Mouse (Mus musculus) cerebellum, postnatal 36 days (tissue): ENCODE data around the gene Exosc9.
"Not testable (repeated sequence)": the region's sequence is repeated elsewhere in the genome, so short reads cannot be mapped to it uniquely, and the experiment has no call there.

Source experiments
- DNase-seq, 2 experiments: peaks; one replicate each; pipeline ENCODE4 v3.0.0; 2021 to 2022; ENCODE audit warnings: mixed read lengths in 2 of 2

The Exosc9 gene

GRCm38 (mm10) chr3:36557601-36558000 is 5.2 kb downstream of the Exosc9 start:
- no peak for DNase-seq

GRCm38 (mm10) chr3:36559606-36560005 is 7.2 kb downstream of the Exosc9 start:
- no peak for DNase-seq

DNA sequence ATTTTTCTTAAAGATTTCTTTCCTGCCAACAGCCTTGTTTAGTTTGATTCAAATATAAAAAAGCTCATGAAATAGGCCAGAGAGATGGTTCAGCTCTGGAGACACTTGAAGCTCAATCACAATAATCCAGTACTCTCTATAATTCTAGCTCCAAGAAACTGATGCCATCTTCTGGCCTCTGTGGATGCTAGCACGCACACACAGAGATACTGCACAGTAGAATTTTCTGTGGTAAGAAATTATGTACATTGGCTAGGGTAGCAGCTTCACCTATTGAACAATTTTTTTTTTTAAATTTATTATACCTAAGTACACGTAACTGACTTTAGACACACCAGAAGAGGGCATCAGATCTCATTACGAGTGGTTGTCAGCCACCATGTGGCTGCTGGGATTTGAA is 11.3 kb downstream of the Exosc9 start:
- DNase-seq, result no peak

- no peak for DNase-seq
Measured at GRCm38 (mm10) chr3:36569836-36570235, 17.4 kb downstream of the Exosc9 start.

- no peak for DNase-seq
Measured at GRCm38 (mm10) chr3:36571361-36571826, 19.0 kb downstream of the Exosc9 start.

DNA sequence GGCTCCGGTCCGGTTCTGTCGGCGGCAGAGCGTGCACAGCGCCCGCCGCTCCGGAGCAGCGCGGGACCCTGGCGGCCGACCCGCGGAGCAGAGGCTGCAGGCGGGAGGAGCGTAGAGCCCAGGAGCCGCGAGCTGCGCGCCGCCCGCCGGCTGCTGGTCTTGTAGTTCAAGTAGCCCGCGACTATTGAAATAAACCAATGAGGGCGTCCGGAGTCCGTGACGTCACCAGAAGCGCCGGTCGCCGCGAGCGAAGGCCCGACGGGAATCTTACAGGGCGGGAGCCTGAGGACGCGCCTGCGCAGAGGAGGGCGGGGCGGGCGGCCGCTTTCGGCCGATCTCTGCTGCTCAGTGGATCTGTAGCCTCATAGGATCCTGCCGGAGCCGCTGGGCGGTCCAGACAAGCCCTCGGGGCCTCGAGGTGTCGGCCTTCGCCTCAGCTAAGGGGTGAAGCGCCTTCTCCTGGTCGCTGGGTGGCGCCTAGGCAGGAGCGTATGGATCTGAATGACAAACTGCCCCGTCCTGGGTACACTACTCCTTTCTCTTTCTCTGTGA is 19.5 kb downstream of the Exosc9 start, which contains the start of gene Ccna2:
Gene Ccna2, minus strand, starts transcription at position 324 of the 552 bp plus-strand sequence.
- DNase-seq, result peak; percentile 97 to 98

- DNase-seq, result no peak
Measured at GRCm38 (mm10) chr3:36598811-36599210, 46.4 kb downstream of the Exosc9 start.

DNA sequence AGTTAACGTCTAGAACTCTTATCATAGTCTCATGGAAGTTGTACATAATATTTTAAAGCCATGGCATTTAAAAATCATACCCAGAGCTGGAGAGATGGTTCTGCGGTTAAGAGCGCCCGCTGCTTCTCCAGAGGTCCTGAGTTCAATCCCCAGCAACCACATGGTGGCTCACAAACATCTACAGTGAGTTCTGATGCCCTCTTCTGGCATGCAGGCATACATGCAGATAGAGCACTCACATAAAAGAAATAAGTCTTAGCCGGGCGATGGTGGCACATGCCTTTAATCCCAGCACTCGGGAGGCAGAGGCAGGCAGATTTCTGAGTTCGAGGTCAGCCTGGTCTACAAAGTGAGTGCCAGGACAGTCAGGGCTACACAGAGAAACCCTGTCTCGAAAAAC is 47.4 kb downstream of the Exosc9 start:
- DNase-seq, result not testable (repeated sequence)

DNA sequence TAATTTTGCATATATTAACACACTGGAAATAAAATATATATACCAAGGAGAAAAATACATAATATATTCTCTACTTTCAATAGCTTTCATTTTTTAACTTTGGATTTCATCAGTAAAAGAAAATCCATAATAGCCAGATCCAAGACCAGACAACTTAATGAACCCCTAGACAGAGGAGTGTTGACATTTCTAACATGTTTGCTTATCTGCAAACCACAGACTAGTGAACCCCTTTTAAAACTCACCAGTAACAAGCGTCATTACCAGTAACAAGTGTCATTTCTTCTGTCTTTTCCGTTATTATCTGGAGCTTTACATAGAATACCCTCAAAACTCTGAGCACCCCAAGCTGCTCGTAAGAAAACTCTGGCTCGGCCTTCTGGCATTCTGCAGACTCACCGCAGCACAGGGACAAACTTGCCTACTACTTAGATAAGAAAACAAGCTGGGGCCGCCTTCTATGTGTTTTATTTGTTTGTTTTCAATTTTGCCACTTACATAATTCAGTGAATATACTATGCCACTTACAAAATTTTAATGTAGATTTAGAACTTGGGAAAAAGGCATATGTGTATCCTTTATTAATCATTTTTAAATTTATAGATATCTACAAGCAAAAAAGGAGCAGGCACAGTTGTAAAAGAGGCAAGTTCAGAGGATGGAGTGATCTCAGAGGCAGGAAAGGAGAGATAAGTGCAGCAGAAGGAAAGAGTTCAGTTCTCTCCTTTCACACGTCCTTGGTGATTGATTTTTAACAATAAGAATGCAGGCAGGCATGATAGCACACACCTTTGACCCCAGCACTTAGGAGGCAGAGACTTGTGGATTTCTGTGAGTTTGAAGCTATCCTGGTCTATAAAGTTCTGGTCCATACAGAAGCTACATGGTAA is 53.7 kb downstream of the Exosc9 start:
- DNase-seq, result no peak

GRCm38 (mm10) chr3:36612687-36613086 is 60.3 kb downstream of the Exosc9 start:
- DNase-seq, result no peak

- peak; percentile 88 to 92 for DNase-seq
Measured at GRCm38 (mm10) chr3:36613202-36613907, 60.9 kb downstream of the Exosc9 start, which contains the start of gene Bbs7. Bbs7 (minus strand) TSS chr3:36613477.

DNA sequence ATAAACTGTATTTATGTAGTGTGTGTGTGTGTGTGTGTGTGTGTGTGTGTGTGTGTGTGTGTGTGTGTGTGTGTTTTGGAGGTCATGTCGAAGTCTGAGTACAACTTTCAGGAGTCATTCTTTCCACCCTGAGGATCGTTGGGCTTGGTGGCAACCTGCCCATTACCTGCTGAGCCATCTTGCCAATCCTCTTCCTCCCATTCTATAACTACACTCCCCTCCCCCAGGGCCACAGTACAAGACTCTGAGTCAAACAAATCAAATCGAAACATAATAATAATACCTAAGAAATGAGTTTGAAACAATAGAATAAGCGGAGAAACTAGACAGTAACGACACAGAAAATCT is 61.5 kb downstream of the Exosc9 start:
- DNase-seq, result peak; percentile 35 to 42
